Mouse (Mus musculus) heart, postnatal 14 days (tissue): Measurements from ENCODE around the gene Zfp511. TPM values are rescaled to one million over a fixed set of nuclear protein-coding genes. Genes with fewer than 3 reads are reported as not detected.

Experiments used
- DNase-seq, 2 experiments: peaks; one replicate each; pipeline ENCODE4 v3.0.0; 2021 to 2022
- intact Hi-C: fragments of 180-260 bp; cut with DNase I; formaldehyde crosslinking; loops from one replicate; pipeline ENCODE4 v1.15.1; 2025
- long read RNA-seq, 2 experiments: library from polyadenylated mRNA; stranded (forward); transcript quantifications; one replicate each; pipeline ENCODE4 v2.0.0; 2021
- total RNA-seq, 2 experiments: library from RNA; stranded (reverse); gene quantifications; 2 replicates each; pipeline ENCODE4 v1.2.3; 2021

Zfp511 gene
- total RNA-seq, result 10 to 100 TPM; 10.3 to 10.7 TPM
- long read RNA-seq, experiment 1, transcript Zfp511-201 (6 exons, 1,076 nt), result major isoform, 14 of 20 reads
- long read RNA-seq, experiment 1, partial matches to known transcripts, result 0 of 20 reads
- long read RNA-seq, experiment 1, other reads (novel, unspliced or antisense), result 4 of 20 reads
- long read RNA-seq, experiment 2, transcript Zfp511-201 (6 exons, 1,076 nt), result major isoform, 14 of 16 reads
- long read RNA-seq, experiment 2, partial matches to known transcripts, result 0 of 16 reads
- long read RNA-seq, experiment 2, other reads (novel, unspliced or antisense), result 2 of 16 reads

DNA sequence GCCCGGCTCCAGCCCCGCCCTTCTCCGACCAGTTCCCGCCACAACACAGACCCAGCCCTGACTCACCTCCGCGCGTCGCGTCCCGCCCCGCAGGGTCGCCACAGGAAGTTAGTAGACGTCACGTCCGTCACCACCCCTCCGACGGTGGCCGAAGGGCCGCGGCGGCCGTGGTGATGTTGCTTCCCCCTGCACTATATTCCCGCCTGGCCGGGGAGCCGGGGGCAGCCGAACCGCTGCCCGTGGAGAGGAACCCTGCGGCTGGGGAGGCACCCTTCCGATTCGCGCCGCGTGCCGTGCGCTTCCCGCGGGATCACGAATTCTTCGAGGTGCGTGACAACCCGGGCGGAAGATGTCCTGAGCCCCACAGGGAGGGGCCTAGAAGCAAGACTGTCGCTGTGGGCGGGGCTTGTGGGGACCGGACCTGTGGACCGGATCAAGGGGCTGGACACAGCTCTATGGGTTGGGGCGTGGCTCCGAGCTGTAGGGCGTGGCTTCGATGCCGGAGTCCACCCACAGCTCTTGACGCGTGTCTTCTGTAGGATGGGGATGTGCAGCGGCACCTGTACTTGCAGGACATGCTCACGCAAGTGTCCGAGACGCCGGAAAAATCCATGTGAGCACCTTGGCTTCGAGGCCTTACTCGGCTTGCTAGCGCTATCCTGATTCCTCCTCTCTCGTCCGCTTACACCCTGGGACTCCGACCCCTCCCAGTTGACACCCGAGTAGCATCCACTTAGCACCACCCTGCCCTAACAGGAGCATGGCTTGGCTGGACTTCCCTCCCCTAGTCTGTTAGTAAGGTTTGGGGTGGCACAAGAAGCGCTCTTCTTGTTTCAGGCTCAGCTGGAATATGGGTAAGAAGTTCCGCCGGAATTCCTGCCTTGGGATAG, at the start of gene Zfp511, which contains the start of gene Tubgcp2:
Gene Zfp511 (plus strand): TSS at position 111 of the 890 bp plus-strand sequence.
Gene Tubgcp2 (minus strand): TSS at position 389 of the 890 bp plus-strand sequence.
- intact Hi-C loops, result no loop called here
- DNase-seq, result peak; percentile 93

DNA sequence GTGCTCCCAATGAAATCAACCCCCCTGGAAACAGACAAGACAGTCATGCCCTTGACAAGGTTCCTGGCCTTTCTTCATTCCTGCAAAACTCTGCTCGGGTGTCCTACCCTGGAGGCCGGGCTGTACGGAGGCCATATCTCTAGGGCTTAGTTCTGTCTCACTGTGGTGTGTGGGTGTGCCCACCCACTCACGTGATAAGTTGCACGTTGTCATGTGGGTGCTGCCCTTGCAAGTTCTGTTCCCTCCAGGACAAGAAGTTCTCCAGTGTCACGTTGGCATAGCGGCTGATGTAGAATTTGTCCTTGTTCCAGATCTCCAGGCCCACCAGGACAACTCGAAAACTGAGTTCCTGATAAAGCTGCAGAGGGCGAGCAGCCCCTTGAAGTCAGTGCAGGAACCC, 47.9 kb upstream of the Zfp511 start:
- DNase-seq, result no peak
- intact Hi-C loops, result no loop called here

DNA sequence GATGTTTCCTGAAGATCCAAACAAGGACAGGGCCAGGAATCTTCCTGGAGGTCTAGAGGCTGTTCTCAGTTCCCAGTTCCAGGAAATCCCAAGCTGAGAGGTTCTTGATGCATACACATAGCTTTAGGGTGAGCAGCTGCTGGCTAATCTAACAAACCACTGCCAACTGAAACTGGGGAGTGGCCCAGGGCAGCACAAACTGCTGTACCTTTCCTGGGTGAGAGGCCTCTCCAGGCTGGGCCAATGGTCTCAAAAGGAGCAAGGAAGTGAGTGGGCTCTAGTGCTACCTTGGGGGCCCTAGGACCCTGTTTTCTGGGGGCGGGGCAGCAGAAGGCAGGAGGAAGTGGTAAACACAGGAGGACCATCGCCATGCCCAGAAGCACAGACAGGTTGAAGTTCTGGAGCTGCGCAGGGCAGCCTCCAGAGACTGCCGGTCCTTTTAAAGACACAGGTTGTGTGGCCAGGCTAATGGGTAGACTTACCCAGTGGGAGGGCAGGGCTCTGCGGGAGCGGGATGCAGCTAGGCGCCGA, 45.3 kb upstream of the Zfp511 start:
- intact Hi-C loops, result no loop called here
- DNase-seq, result no peak

DNA sequence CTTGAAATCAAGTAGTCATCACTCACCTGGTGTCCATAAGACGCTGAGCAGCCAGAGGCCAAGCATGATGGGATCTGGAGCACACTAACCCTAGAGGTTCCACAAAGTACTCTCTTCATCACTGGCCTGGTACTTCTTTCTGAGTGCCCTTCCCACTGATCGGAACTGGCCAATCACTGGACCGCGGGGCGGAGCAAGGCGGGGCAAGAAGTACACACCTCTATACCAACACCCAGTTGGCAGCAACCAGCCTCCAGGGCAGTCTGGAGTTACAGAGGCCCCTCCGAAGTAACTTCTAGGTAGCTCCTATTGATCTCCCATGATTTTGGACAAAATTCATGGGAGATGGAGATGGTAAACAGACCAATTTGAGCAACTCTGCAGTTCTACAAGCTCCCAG, 43.8 kb upstream of the Zfp511 start, which contains the start of gene Adam8:
Gene Adam8 (minus strand): TSS at position 157 of the 400 bp plus-strand sequence.
- DNase-seq, result no peak
- intact Hi-C loops, result no loop called here

DNA sequence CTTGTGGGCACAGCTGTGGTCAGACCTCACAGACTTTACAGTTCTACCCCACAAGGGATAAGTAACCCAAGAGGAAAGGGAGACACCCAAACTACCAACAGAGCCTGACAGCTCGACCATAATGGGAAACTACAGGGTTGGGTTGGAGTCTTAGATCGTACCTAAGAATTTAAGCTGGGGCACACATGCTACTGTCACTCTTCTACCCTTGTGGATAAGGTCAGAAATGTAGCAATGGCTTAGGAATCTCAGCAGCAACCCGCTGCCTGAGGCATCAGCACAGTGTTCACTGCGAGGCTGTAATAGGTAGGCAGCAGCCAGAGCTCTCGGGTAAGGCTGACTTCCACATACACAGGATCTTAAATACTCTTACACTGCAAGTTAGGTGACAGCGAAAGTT, 42.7 kb upstream of the Zfp511 start:
- intact Hi-C loops, result no loop called here
- no peak for DNase-seq

DNA sequence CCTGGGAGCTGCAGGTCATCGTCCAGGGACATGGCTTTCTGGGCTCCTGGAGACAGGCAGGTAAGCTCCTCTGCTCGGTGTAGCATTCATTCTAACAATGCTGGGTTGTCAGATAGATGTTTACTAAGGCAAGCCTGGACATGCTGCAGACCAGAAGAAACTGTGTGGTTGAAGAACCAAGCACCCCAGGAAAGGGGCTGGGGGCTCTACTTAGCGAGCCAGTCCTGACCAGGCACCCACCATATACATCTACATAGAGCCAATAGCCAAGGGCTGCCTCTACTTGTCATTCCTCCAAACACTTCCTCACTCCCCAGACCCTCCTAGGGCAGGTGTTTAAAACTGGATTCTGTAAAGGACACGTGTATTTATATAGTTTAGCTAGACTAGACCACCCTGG, 42.0 kb upstream of the Zfp511 start:
- DNase-seq, result no peak
- intact Hi-C loops, result loop anchor here (1.0 to 2.0 kb wide), 2 partner anchors 25 to 89 kb away; no protein-coding TSS in a partner anchor

DNA sequence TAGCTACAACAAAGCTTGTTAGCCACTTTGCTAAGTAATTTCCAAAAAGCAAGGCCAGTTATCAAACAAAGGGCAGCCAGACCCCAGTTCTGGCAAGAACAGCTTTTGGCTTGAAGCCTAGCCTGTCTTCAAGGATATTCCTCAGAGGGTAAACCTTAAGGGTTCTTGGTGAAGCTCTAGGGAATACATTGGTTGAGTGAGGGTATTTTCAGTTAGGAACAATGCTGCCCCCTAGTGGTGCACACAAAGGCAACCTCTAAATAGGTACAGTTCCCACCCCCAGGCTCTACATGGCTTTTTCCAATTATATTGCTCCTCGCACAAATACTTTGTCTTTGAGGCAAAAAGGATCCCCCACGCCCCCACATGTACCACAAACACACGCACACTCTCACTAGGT, 41.5 kb upstream of the Zfp511 start:
- peak; percentile 59 to 71 for DNase-seq
- intact Hi-C loops, result loop anchor here (1.0 to 2.0 kb wide), 2 partner anchors 25 to 90 kb away; no protein-coding TSS in a partner anchor

DNA sequence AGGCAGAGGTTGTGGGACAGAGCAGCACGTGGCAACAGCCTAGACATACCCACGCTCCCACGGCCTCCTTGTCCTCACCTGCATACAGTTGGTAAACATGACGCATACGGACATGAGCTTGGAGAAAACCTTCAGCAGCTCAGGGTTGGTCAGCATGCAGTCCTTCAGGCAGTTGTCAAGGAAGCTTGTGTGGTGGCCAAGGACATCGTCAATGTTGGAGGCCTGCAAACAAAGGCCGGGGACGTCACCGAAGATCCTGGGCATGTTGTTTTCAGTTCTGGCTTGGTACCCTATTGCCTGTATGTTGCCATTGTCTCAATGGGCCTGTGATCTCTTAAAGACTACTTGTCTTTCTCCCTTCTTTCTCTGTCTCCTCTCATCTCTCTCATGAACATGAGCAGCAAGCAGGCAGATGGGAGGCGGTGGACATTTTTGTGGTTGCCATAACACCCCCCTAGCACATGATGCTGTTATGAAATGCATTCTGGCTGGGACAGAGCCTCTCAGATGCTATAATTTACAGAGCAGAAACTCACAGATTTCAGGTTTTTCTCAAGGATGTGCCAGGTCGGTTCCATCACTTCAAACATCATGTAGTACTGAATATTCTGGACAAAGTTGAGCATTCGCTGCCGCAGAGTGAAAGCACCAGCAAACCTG, 37.4 kb upstream of the Zfp511 start:
- intact Hi-C loops, result no loop called here

DNA sequence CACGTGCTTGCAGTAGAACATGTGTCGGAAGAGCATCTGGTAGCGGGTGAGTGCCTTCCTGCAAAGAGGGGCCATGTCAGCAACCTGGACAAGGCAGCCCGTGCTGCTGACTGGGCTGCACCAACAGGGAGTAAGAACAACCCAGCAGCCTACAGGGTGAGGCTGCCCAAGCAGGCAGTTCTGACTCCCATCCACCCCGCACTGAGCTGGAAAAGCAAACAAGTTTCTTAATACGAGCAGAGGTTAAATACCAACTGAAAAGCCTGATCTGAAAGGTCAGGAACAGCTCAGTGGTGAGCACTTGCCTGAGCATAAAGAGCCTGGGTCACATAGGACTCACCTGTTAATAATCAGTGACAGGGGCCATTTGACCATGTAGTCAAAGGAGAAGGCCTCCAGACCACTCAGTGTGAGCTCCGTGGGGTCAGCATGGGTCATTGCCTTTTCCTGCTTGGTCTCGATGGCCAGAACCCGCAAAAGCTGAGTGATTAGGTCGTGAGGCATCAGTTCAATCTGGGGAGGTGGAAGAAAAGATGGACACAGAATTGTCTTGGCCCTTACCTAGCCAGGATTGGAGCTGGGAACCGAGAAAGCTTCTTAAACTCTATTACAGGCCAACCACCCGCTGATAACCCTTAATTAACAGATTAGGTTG, 35.0 kb upstream of the Zfp511 start:
- no peak for DNase-seq
- intact Hi-C loops, result no loop called here

More for the DNA sequence above, 37.4 kb upstream of the Zfp511 start:
- no peak for DNase-seq

DNA sequence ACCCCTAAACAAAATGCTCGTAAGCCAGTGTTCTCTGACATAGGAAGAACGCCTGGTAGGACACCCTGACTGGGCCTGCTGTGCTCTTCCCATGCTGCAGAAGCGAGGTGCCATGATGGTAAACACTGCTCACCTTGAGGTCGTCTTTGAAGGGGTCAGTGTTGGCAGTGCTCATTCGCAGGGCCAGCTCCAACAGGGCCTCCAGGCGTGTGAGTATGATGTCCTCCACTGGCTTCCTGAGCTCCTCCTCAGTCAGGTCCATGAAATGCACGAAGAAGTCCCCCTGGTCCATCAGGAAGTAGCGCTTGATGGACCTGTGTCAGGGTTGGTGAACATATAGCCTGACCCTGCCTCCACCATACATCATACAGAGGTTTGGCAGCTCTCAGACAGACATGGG, 31.5 kb upstream of the Zfp511 start:
- intact Hi-C loops, result no loop called here
- DNase-seq, result no peak

DNA sequence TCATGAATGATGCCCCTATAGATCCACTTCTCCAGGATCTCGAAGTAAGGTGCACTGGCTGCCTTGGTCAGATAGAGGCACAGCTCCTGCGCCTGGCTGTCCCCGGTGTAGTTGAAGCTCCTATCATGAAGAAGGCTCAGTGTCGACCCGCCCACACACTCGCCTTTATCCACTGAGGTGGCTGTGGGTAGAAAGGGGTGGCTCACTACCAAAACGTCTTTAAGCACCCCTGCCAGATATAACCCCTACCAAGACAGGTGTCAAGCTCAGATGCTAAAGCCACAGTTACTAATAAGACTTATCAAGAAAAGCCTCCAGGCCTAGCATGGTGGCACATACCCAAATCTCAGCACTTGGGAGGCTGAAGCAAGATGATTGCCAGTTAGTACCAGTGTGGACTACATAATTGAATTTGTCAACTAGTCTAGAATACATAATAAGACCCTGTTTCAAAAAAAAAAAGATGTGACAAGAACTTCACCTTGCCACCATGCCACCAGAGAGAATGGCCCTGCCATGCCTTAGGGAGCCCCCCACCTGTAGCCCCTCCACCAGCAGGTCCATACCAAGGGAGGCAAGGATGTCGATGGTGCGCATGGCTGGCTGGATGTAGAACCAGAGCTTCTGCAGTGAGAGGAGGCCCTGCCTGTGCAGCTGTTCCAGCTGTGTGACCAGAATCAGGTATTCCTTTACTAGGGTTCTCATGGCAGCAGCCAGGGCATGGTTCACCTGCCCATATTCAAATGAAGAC, 29.2 kb upstream of the Zfp511 start:
- DNase-seq, result no peak

DNA sequence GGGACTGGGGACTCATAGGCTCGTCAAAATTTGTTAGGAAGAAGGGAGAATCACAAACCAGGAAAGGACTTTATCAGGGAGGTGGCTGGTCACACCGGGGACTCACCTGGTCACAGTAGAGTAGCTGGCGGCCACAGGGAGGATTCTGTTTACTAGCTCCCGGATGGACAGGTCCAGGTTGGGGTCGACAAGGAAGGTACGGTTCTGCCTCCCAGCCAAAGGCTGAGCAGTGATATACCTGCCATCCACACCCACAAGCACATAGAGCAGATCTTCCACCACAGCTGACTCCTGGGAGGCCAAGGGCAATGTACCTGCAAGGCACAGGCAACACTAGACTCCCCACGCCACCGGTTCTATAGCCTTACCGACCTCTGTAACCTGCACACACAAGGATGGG, 28.4 kb upstream of the Zfp511 start:
- no peak for DNase-seq
- intact Hi-C loops, result no loop called here

More for the DNA sequence above, 29.2 kb upstream of the Zfp511 start:
- intact Hi-C loops, result no loop called here

DNA sequence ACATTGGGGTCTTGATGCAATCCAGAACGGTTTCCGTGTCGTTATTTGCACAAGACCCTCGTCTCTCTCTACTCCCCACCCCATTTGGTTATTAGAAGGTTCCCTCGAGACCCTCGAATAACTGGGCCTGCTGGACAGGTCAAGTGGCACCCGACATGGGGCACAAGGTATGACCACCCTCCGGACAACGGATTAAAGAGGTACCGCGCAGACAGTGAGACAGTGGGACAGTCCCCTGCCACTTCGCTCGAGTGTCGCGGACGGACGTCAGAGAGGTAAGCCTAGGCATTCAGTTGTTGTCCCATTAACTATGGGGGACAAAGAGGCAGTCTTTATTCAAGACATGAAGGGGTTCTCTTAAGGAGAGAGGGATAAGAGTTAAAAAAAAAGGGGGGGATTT, 24.9 kb upstream of the Zfp511 start:
- no peak for DNase-seq
- intact Hi-C loops, result no loop called here

DNA sequence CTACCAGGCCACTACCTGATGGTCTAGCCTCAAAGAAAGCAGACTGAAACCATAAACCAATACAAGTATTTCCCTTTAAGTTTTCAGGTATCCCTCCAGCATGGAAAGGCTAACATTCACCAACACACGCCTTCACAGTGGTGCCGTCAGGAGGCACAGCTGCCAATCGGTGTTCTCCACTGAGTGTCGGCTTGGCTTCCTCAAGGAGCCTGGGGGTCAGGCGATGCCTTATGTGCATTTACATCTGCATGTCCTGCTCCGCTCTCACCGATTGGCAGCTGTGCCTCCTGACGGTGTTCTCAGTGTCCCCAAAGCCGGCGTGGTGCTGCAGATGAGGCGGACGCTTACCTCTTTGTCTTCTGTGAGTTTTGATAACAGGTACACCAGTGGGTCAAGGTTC, 4.4 kb upstream of the Zfp511 start:
- DNase-seq, result no peak
- intact Hi-C loops, result no loop called here

DNA sequence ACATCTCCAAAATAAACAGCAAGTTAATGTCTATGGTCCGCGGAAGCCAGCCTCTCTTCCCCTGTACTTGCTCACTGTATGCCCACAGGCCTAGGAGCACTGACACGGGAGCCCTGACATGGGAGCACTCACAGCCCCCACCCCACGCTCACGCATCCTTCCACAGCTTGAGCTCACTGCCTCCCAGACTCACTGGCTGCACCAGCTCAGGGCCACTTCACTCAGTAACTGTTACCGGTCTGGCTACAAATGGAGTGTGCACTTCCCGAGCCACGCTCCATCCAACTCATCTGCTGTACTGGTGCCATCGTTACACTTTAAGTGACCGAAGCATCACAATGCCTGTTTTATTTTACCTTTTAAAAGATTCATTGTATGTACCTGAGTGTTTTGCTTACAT, 3.8 kb upstream of the Zfp511 start:
- no peak for DNase-seq
- intact Hi-C loops, result no loop called here

DNA sequence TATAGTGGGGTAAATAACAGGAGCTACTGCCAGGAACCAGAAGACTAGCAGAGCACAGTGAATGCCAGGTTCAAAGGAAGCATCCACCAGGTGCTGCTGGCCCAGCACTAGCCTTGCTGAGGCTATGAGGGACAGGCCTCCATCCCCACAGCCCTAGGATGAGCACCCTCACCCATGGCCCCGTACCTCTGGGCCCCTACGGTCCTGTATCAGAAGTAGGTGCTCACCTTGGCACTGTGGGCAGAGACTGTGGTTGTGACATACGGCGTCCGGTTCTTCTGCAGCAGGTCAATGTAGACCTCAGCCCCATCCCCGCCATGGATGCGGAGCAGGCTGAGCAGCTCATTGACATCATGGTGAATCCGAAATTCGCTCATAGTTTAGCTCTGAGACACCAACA, 2.8 kb upstream of the Zfp511 start:
- intact Hi-C loops, result no loop called here
- no peak for DNase-seq

DNA sequence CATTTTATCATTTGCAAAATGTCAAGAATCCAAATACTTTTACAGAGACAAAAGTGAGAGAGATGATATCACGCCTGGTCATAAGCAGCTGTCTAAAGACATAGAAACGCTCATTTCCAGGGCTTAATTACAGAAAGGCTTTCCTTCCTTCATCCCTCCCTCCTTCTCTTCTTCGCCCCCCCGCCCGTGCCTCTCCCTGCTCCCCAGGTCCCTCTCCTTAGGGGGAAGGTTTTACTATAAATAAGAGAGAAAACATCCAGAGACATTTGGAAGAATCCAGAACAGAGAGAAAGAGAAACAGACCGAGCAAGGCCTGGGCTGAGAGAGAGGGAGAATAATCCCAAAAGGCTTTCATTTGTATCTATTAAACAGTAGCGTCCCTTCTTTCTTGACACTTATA, 735 bp upstream of the Zfp511 start:
- intact Hi-C loops, result no loop called here
- DNase-seq, result no peak

DNA sequence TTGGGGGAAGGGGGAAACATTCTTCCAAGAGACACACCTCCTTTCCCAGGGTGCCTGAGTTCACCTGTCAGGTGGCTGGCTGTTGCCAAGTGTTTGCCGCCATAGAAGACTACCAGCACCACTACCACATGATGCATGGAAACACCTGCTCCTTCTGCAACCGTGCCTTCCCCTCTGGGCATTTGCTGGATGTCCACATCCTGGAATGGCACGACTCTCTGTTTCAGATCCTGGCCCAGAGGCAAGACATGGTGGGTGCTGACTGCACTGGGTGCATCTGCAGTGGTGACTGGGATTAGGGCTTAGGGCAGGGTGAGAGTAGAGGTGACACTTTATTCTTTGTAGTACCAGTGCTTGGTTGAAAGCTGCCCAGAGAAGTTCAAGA, 972 bp downstream of the Zfp511 start:
- intact Hi-C loops, result no loop called here
- DNase-seq, result no peak

DNA sequence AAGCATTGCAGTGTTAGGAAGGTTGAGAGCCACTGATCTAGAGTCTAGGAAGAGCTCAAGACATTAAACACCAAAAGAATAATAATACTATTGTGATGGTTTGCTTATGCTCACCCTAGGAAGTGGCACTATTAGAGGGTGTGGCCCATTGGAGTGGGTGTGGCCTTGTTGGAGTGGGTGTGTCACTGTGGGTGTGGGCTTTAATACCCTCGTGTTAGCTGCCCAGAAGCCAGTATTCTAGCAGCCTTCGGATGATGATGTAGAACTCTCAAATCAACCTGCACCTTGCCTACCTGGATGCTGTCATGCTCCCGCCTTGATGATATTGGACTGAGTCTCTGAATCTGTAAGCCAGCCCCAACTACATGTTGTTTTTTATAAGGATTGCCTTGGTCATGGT, 6.5 kb downstream of the Zfp511 start:
- DNase-seq, result no peak
- intact Hi-C loops, result no loop called here

DNA sequence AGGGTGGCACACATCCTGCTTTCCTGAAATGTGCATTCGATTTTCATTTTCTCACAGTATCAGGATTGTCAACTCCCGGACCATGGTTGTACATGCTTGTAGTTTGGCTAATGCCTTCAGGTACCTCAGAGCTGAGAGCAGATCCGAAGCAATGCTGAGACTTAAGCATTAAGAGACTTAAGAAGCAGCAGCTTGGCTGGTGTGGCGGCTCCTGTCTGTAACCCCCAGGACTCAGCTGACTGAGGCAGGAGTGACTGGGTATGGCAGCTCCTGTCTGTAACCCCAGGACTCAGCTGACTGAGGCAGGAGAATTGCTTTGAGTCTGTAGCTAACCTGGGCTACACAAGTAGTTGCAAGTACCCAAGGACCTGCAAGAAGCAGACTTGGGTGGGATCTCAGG, 9.4 kb downstream of the Zfp511 start:
- intact Hi-C loops, result no loop called here
- no peak for DNase-seq
